Mouse (Mus musculus) forelimb bud, embryonic 11.5 days (tissue): ENCODE data around the gene Gpr135.
A peak's percentile ranks its signal among the peaks of the same experiment; 100 is the strongest.
"Not testable (repeated sequence)": the region's sequence is repeated elsewhere in the genome, so short reads cannot be mapped to it uniquely, and the experiment has no call there.

Source experiments
- DNase-seq: peaks from one replicate; pipeline ENCODE4 v3.0.0-alpha.2; 2012; ENCODE audit warnings: low read depth, low spot score

Gpr135 gene

GRCm38 (mm10) chr12:72053303-72053702 lies 17.6 kb downstream of the Gpr135 start:
- DNase-seq, result peak; percentile 34

GRCm38 (mm10) chr12:72052571-72052970 lies 18.4 kb downstream of the Gpr135 start:
- DNase-seq, result no peak

GRCm38 (mm10) chr12:72050821-72051220 lies 20.1 kb downstream of the Gpr135 start:
- DNase-seq, result no peak

GRCm38 (mm10) chr12:72050156-72050555 lies 20.8 kb downstream of the Gpr135 start:
- not testable (repeated sequence) for DNase-seq

- peak; percentile 5 for DNase-seq
These were observed 23.4 kb downstream of the Gpr135 start for GRCm38 (mm10) chr12:72047513-72047912.

- no peak for DNase-seq
These were observed 29.7 kb downstream of the Gpr135 start for GRCm38 (mm10) chr12:72041238-72041637.

- no peak for DNase-seq
These were observed 31.4 kb downstream of the Gpr135 start for GRCm38 (mm10) chr12:72039501-72039900.

GRCm38 (mm10) chr12:72038866-72039265 lies 32.1 kb downstream of the Gpr135 start:
- DNase-seq, result no peak

- DNase-seq, result no peak
These were observed 33.9 kb downstream of the Gpr135 start for GRCm38 (mm10) chr12:72037049-72037448.

- no peak for DNase-seq
These were observed 34.7 kb downstream of the Gpr135 start for GRCm38 (mm10) chr12:72036097-72036661.

GRCm38 (mm10) chr12:72031794-72032193 lies 39.1 kb downstream of the Gpr135 start:
- DNase-seq, result no peak

- no peak for DNase-seq
These were observed 39.8 kb downstream of the Gpr135 start for GRCm38 (mm10) chr12:72031171-72031570.

GRCm38 (mm10) chr12:72025275-72025795 lies 45.6 kb downstream of the Gpr135 start:
- DNase-seq, result no peak

GRCm38 (mm10) chr12:72023572-72023971 lies 47.4 kb downstream of the Gpr135 start:
- DNase-seq, result no peak

- no peak for DNase-seq
These were observed 48.1 kb downstream of the Gpr135 start for GRCm38 (mm10) chr12:72022790-72023189.

- DNase-seq, result no peak
These were observed 49.4 kb downstream of the Gpr135 start for GRCm38 (mm10) chr12:72021543-72021942.

GRCm38 (mm10) chr12:72020285-72020684 lies 50.6 kb downstream of the Gpr135 start:
- DNase-seq, result no peak
